Mouse (Mus musculus): Measurements from ENCODE around the gene Ppp2r3a. TPM values are rescaled to one million over a fixed set of nuclear protein-coding genes. Genes with fewer than 3 reads are reported as not detected.

Ppp2r3a gene
- polyA plus RNA-seq (2012; rRNA removed) = 7.9 and 8.7 TPM in 2 replicates

GRCm38 (mm10) chr9:101251644-101252337, at the start of gene Ppp2r3a:
TSS of gene Ppp2r3a (minus strand) at chr9:101251795.
- DNase-seq (ENCODE audit: low read depth) = no peak

DNA sequence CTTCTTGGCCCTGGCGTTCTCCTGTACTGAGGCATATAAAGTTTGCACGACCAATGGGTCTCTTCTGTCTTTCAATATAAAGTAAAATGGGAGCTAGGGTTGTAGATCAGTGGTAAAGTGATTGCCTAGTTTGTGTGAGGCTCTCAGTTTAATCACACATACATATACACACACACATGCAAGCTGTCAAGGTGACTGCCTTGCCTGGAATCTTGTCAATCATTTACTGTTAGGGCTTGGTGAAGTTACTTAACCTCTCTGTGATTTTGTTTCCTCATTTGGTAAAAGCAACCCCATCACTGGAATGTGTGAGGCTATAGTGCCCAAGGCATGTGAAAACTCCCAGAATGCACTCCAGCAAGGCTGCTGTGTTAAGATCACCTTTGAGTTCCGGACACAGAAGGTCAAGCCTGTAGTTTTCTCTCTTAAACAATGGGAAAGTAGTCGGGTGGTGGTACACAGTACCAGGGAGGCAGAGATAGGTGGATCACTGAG, 48.9 kb upstream of the Ppp2r3a start:
- no peak for DNase-seq (ENCODE audit: low read depth)

GRCm38 (mm10) chr9:101291676-101292660, 40.4 kb upstream of the Ppp2r3a start:
- DNase-seq (ENCODE audit: low read depth) = no peak

GRCm38 (mm10) chr9:101290876-101291275, 39.3 kb upstream of the Ppp2r3a start:
- DNase-seq (ENCODE audit: low read depth) = no peak

- no peak for DNase-seq (ENCODE audit: low read depth)
These were observed 38.2 kb upstream of the Ppp2r3a start for GRCm38 (mm10) chr9:101289750-101290149.

GRCm38 (mm10) chr9:101288901-101289647, 37.5 kb upstream of the Ppp2r3a start:
- DNase-seq (ENCODE audit: low read depth) = no peak

GRCm38 (mm10) chr9:101286766-101287165, 35.2 kb upstream of the Ppp2r3a start:
- no peak for DNase-seq (ENCODE audit: low read depth)

DNA sequence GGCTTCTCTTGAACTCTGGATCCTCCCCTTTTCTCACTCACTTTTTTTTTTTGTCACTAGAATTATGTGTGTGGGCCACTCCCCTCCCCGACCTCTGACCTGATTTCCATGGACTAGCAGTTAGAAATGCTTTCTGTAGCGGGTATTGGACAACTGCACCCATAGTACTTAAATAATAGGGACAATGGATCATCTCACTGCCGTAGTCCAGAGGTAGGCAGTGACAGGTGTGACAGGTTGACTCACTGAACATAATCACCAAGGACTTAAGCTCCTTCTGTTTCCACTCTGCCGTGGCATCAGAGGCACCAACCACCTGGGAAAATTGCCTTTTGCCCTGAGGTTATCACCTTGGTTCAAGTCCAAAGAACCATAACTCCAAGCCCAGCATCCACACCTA, 32.5 kb upstream of the Ppp2r3a start:
- DNase-seq (ENCODE audit: low read depth) = no peak

DNA sequence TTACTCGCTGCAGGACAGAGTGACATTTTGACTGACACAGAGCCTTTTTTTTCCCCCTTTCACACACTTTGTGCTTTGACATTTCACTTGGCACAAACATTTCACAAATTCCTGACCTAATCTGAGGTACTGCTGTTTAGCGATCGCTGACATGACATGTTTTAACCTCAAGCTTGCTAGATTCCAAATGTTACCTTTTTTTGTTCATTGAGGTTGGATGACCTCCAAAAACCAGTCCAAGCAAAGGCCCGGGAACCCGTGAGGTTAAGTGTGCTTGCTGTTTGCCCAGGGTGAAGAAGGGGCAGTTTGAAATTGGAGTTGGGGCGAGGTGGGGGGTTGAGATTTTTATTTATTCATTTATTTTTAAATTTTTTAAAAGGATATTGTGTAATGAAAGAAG, 31.1 kb upstream of the Ppp2r3a start:
- no peak for DNase-seq (ENCODE audit: low read depth)

- DNase-seq (ENCODE audit: low read depth) = no peak
These were observed 30.3 kb upstream of the Ppp2r3a start for GRCm38 (mm10) chr9:101281906-101282305.

GRCm38 (mm10) chr9:101281326-101281725, 29.7 kb upstream of the Ppp2r3a start:
- no peak for DNase-seq (ENCODE audit: low read depth)

GRCm38 (mm10) chr9:101280867-101281266, 29.3 kb upstream of the Ppp2r3a start:
- DNase-seq (ENCODE audit: low read depth) = no peak

- no peak for DNase-seq (ENCODE audit: low read depth)
These were observed 28.6 kb upstream of the Ppp2r3a start for GRCm38 (mm10) chr9:101280211-101280610.

DNA sequence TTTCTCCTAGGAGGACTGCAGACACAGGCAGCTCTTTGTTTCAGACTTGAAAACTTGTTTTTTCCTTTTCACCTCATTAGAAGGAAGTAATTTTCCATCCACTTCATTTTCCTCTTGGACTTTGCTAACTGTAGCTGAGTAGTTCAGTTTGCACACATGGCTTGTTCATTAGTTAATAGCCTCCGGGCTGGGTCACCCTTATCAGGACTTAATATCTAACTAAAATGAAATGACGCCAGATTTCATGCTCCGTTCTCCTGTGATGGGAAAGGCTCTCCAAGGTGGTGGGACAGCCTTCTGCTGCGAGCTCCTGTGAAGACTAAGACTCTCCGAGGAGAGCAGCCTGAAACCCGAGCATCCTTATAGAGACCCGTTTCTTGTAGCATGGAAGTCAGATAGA, 21.1 kb upstream of the Ppp2r3a start:
- no peak for DNase-seq (ENCODE audit: low read depth)

DNA sequence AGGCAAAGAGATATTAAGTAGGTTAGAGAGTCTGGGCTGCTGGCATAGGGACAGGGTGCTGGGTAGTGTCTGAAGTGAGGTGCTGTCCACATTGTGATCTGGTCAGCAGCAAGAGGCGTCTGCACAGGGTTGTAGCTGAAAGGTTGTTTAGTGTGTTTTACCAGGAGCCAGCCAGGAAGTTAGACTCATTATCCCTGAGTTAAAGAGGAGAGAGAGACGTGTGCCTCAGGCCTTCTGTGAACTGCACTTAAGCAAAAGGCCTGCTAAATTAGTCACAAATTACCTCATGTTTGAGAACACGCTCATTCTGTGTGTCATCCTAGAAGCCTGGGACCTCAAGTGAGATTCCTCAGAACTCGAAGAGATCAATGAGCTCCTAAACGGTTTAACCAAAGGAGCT, 18.4 kb upstream of the Ppp2r3a start:
- DNase-seq (ENCODE audit: low read depth) = no peak

- DNase-seq (ENCODE audit: low read depth) = no peak
These were observed 14.4 kb upstream of the Ppp2r3a start for GRCm38 (mm10) chr9:101266043-101266442.

GRCm38 (mm10) chr9:101265546-101265945, 14.0 kb upstream of the Ppp2r3a start:
- peak; percentile 93 for DNase-seq (ENCODE audit: low read depth)

GRCm38 (mm10) chr9:101262815-101263214, 11.2 kb upstream of the Ppp2r3a start:
- no peak for DNase-seq (ENCODE audit: low read depth)

- DNase-seq (ENCODE audit: low read depth) = no peak
These were observed 10.5 kb upstream of the Ppp2r3a start for GRCm38 (mm10) chr9:101261989-101262571.

DNA sequence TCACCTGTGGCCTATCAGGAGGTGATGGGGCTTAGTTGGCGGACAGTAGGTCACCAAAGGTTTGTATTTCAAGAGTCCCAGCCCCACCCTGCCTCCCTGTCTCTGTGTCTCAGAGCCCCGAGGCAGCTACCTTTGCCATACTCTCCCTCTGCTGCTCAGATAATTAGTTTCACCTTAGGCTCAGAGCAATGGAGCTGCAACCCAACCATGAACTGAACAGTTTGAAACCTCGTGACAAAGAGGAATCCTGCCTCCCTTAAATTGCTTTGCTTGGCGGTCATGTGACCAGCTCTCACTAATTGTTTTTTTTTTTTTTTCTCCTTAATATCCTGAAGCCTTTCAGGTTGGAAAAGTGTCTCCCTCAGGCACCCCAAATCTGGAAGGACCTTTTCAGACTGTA, 9.8 kb upstream of the Ppp2r3a start:
- no peak for DNase-seq (ENCODE audit: low read depth)

- no peak for DNase-seq (ENCODE audit: low read depth)
These were observed 1.5 kb upstream of the Ppp2r3a start for GRCm38 (mm10) chr9:101253136-101253535.

- DNase-seq (ENCODE audit: low read depth) = no peak
These were observed 946 bp upstream of the Ppp2r3a start for GRCm38 (mm10) chr9:101252541-101252940.

Data from gonadal fat pad, adult 2 months (tissue).